Mouse (Mus musculus) lung, adult 2 months (tissue): ENCODE results near the gene Rae1.

Experiments
- CTCF ChIP-seq: fragments of 200-500 bp; IDR thresholded peaks from 2 replicates; pipeline ENCODE4 v1.5.1; 2011; ENCODE audit warnings: mild to moderate bottlenecking, low read length, control low read depth; ENCODE audit not compliant: insufficient read depth
- POLR2A ChIP-seq: fragments of 200-500 bp; IDR thresholded peaks from 2 replicates; pipeline ENCODE4 v1.6.1; 2011; ENCODE audit warnings: low read depth, mild to moderate bottlenecking, control low read depth, low read length, borderline replicate concordance; ENCODE audit errors: extremely low read depth

DNA sequence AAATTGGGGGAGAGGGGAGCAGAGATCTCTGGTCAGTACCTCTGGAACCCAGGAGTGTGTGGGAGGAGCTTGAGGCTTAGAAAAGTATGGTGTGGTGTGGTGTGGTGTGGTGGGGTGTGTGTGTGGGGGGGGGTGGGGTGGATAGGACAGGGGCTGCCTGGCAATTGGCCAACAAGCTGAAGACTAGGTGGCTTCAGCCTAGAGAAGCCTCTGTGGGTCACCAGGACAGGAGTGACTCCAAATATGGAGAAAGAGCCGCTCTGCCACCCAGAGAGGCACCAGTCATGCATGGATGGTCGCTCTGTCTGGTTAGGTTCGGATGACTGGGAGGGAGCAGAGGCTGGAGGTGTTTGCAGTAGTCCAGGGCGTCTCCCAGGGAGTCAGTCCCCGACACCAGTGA lies 47.6 kb downstream of the Rae1 start:
- TF ChIP-seq CTCF (no peak), POLR2A (no peak)
